Mouse (Mus musculus): ENCODE data around the gene Csrp1. TPM values are rescaled to one million over a fixed set of nuclear protein-coding genes. Genes with fewer than 3 reads are reported as not detected.

The Csrp1 gene
- total RNA-seq, 2 experiments from 2014 or later = 73.3 to 99.3 TPM

Other genes with a start within 250 kb of the Csrp1 start
- gene Nav1, start 112.8 kb upstream of the Csrp1 start, total RNA-seq (2021) = 10 to 100 TPM; 11.3 to 17.1 TPM
- gene Phlda3, start 46.1 kb downstream of the Csrp1 start, total RNA-seq (2021) = 10 to 100 TPM; 45.8 to 51.9 TPM
- gene Tnni1, start 59.4 kb downstream of the Csrp1 start, total RNA-seq (2021) = under 1 TPM in 1 of 2 experiments, not detected in 1; 0.33 TPM
- gene Lad1, start 98.5 kb downstream of the Csrp1 start, total RNA-seq (2021) = not detected
- 1 to 10 TPM; 2.5 to 2.6 TPM for gene Tnnt2, start 116.3 kb downstream of the Csrp1 start, total RNA-seq (2021)
- gene Pkp1, start 199.1 kb downstream of the Csrp1 start, total RNA-seq (2021) = not detected

All from adrenal gland, postnatal 36 days (tissue).